Mouse (Mus musculus): ENCODE data around the gene Ugt1a8.

Ugt1a8 gene

DNA sequence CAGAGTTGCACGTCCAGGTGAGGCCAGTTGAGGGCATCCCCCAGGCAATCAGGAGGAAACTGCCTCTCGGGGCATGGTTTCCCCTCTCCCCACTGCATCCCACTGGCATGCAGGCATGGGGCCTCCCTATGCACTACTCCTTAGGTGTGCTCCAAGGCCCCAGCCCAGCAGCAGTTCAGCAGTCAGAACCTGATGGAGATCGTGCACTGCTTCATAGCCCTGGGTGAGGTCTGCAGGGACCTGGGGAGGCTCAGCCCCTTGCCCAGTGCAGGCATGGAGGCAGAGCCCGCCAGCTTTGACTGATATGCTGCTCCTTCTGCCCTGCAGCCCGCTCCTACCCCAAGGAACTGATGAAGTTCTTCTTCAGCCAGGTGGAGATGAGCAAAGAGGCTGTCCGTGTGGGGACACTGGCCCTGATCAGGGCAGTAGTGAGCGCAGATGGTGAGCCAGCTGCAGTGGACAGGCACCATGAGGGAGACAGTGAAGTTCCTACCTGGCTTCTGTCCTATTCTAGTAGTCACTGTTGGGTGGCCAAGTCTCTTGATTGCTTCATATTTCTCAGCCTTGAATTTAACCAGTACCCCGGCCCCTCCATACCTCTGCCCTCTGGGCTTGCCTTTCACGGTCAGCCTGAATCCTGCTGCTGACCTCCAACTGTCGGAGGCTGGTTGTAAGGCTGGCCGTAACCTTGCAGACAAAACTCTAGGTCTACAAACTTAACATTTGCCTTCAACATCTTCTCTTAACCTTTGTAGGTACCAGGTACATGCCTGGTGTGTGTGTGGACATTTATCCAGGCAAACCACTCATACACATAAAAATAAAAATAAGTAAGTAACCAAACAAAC, 147.7 kb downstream of the Ugt1a8 start:
- peak in 1 of 2 experiments; percentile 27 for DNase-seq (ENCODE audit: low spot score in 2 of 2)

- DNase-seq (ENCODE audit: low spot score in 2 of 2) = peak in 1 of 2 experiments; percentile 8
Observed at GRCm38 (mm10) chr1:88235894-88236415, 148.3 kb downstream of the Ugt1a8 start.

GRCm38 (mm10) chr1:88237311-88237710, 149.7 kb downstream of the Ugt1a8 start:
- peak in 1 of 2 experiments; percentile 25 for DNase-seq (ENCODE audit: low spot score in 2 of 2)

DNA sequence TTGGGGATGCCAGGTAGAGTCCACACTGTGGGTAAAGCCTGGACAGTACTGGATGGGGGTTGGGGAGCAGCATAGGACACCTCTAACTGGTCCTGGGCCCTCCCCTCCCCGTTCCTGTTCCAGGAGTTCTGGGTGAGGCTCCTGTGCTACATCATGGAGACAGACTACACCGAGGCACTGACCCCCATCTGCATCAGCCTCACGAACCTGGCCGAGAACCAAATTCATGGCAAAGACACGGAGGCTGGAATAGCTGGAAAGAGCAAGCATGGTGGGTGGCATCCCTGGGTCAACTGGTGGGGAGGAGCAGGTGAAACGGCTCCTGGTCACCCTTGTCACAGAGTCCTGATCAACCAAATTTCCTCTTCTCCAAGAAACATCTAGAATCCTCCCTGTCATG, 151.2 kb downstream of the Ugt1a8 start:
- peak in 1 of 2 experiments; percentile 34 for DNase-seq (ENCODE audit: low spot score in 2 of 2)

GRCm38 (mm10) chr1:88240072-88240471, 152.5 kb downstream of the Ugt1a8 start:
- peak in 1 of 2 experiments; percentile 21 for DNase-seq (ENCODE audit: low spot score in 2 of 2)

GRCm38 (mm10) chr1:88240579-88240978, 153.0 kb downstream of the Ugt1a8 start:
- DNase-seq (ENCODE audit: low spot score in 2 of 2) = peak in 1 of 2 experiments; percentile 27

- peak in 1 of 2 experiments; percentile 25 for DNase-seq (ENCODE audit: low spot score in 2 of 2)
Observed at GRCm38 (mm10) chr1:88243861-88244260, 156.2 kb downstream of the Ugt1a8 start.

DNA sequence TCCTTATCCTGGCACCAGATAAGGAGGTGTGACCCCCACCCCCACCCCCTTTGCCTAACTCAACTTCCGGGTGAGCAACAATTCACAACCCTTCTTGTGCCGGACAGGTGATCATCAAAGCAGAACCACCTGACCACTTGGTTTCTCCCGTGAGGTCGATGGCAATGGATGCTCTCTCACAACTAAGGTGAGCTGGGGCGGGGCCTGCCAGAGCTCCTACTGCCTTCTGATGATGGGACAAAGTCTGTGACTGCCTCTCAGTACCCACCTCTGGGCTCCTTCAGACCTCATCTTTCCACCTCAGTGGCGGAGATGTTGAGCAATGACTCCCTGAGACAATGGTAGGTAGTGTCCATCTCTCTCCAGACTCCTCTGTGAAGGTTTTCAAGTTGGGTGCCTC, 158.3 kb downstream of the Ugt1a8 start:
- DNase-seq (ENCODE audit: low spot score in 2 of 2) = peak in 1 of 2 experiments; percentile 32

DNA sequence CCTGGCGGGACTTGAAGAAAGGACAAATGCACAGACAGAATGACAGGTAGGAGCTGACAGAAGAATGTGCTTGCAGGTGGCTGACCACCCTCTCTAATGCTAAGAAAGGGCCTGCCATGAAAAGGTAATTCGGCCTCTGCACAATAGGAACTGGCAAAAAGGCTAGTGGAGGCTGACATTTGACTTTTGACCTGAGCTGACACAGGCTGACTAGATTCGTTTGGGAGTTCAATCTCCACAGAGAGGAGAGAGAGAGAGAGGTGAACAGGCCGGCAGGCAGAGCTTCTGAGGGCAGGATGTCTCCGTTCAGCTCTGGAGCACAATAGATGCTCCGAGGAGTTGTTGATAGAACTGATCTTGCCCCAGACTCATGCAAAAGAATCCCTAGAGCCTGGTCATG, 158.8 kb downstream of the Ugt1a8 start:
- DNase-seq (ENCODE audit: low spot score in 2 of 2) = no peak

DNA sequence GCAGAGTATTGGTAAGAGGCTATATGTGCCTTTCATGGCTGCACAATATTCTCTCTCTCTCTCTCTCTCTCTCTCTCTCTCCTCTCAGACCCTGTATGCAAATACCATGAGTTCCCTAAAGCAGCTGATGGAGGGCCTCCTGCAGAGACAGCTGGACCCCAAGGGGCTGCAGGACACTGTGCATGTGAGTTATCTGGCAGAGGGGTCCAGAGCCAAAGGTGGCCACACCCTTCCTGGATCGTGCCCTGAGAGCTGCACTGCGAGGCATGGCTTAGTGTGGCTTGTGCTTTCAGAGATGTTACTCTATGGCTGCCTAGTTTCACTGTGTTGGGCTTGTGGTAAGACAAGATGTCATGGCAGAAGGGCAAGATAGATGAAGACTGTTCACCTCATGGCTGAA, 160.0 kb downstream of the Ugt1a8 start:
- peak in 1 of 2 experiments; percentile 26 for DNase-seq (ENCODE audit: low spot score in 2 of 2)

- no peak for DNase-seq (ENCODE audit: low spot score in 2 of 2)
Observed at GRCm38 (mm10) chr1:88248658-88249057, 161.0 kb downstream of the Ugt1a8 start.

DNA sequence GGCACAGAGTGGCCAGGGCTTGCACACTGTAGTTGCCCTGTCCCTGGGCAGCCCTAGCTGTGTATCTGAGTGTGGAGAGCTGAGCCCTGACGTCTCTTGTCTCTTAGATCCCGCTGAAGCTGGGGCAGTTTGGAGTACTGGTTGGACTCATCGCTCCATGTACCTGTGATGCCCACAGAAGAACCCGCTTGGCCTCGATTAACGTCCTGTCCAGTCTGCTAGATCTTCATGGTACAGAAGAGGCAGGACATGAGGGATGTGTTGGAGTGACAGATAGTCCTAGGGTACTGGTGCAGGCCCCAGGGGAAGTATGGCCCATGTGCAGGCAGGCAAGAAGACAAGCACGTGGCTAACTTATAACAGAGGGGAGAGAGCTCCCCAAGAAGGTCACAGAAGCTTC, 162.0 kb downstream of the Ugt1a8 start:
- no peak for DNase-seq (ENCODE audit: low spot score in 2 of 2)

GRCm38 (mm10) chr1:88250023-88250422, 162.4 kb downstream of the Ugt1a8 start:
- no peak for DNase-seq (ENCODE audit: low spot score in 2 of 2)

GRCm38 (mm10) chr1:88253106-88253505, 165.5 kb downstream of the Ugt1a8 start:
- no peak for DNase-seq (ENCODE audit: low spot score in 2 of 2)

GRCm38 (mm10) chr1:88253540-88253939, 165.9 kb downstream of the Ugt1a8 start:
- DNase-seq (ENCODE audit: low spot score in 2 of 2) = no peak

DNA sequence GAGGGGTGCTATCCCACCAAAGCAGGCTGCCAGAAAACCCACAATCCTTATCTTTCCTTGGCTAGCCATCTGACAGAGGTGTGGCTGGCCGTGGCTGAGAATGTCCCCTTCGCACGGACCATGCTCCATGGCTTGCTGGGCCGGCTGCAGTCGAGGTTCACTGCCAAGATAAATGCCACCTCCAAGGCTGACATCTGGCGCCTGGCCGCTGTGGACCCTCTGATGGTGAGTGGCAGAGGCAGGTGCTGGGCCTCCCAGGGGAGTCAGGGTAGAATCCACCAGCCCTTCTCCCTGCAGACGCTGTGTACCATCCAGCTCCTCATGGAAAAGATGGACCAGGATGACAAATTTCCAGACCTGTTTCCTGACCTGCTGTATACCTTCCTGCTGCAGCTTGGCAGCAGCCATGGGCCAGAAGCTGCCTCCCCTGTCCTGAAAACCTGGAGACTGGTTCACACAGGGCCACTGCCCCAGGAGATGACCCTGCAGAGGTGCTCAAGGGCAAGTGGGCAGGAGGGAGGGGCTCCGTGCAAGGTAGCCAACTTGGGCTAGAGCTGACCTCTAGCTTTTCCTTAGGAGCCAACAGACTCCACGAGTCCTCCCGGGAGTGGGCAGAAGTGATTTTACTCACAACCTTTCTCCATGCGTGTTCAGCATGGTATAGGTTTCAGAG, 167.3 kb downstream of the Ugt1a8 start:
- DNase-seq (ENCODE audit: low spot score in 2 of 2) = no peak

- no peak for DNase-seq (ENCODE audit: low spot score in 2 of 2)
Observed at GRCm38 (mm10) chr1:88255466-88255857, 167.8 kb downstream of the Ugt1a8 start.

GRCm38 (mm10) chr1:88255989-88256754, 168.6 kb downstream of the Ugt1a8 start:
- DNase-seq (ENCODE audit: low spot score in 2 of 2) = no peak

DNA sequence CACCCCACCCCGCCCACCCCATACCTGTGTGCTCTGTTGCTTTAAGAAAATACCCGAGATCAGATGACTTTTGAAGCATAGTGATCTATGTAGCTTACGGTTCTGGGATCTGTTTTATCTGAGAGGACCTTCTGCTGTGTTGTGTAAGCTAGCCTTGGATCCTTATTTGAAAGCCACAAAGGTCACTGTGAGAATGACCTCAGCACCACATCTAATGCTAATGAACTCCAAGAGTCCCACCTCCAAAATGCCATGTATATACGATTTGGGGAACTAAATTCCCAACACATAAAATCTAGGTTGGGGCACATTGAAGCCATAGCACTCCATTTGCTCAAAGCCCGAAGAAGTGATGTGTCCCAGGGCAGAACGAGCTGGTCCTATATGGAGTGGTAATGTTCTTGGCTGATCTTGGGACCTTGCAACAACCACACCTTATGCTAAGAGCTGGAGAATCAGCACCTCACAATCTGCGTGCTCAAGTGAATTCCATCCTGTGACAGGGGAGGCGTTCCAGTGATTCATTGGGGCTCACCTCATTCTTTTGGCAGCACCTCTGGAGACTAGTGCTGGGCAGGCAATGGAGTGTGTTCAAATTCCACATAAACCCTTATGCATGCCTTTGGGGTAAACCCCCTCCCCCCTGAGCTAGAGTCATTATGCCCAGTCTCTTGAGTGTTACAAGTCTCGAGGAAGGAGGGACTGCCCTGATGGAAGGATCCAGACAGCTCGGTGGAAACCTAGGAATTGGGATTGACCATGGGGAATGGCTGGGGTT, 169.5 kb downstream of the Ugt1a8 start:
- DNase-seq (ENCODE audit: low spot score in 2 of 2) = no peak

DNA sequence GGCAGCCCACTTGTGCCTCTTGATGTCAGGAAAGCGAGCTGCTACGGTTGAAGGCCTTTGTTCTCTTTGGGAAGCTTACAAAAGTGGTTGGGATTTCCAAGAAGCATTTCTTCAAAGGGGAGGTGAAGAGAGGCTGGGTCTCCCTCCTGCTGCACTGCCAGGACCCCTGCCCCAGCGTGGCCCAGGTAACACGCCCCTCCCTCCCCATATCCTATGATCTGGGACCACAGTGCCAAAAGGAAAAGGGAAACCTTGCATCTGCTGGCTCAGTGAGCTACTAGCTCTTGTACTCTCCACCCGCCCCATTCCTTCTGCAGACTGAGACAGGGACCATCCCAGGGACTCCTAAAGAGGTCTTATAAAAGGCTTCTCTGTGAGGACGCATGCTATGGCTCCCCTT, 170.1 kb downstream of the Ugt1a8 start:
- DNase-seq (ENCODE audit: low spot score in 2 of 2) = no peak

GRCm38 (mm10) chr1:88258361-88258760, 170.7 kb downstream of the Ugt1a8 start:
- no peak for DNase-seq (ENCODE audit: low spot score in 2 of 2)
